Mouse (Mus musculus) forebrain, embryonic 14.5 days (tissue): ENCODE data around the gene Mapk8ip3. TPM values are rescaled to one million over a fixed set of nuclear protein-coding genes. Genes with fewer than 3 reads are reported as not detected.

Experiments used
- ATAC-seq: fragments of 200-750 bp; cut with Nextera tagmentation; 2 replicates; pipeline ENCODE4 v1.8.0; 2017; ENCODE audit warnings: mild to moderate bottlenecking, moderate library complexity
- DNase-seq: peaks from one replicate; pipeline ENCODE4 v3.0.0-alpha.2; 2015; ENCODE audit warnings: low spot score
- H3K27ac ChIP-seq: fragments of 300-500 bp; sonication (generic); 2 replicates; pipeline ENCODE4 v1.5.1; 2014; ENCODE audit warnings: low read depth, mild to moderate bottlenecking, control low read depth, low read length, moderate library complexity
- H3K27me3 ChIP-seq: fragments of 300-500 bp; sonication (generic); replicated peaks from 2 replicates; pipeline ENCODE4 v1.6.1; 2014; ENCODE audit warnings: low read length, control low read depth, mixed read lengths; ENCODE audit not compliant: control insufficient read depth, insufficient read depth
- H3K36me3 ChIP-seq: fragments of 300-500 bp; sonication (generic); 2 replicates; pipeline ENCODE4 v1.6.1; 2014; ENCODE audit warnings: low read length, control low read depth; ENCODE audit not compliant: control insufficient read depth, insufficient read depth
- H3K4me1 ChIP-seq: fragments of 300-500 bp; sonication (generic); 2 replicates; pipeline ENCODE4 v1.6.1; 2014; ENCODE audit warnings: antibody characterized with exemption, low read length, control low read depth; ENCODE audit not compliant: control insufficient read depth, insufficient read depth
- H3K4me2 ChIP-seq: fragments of 300-500 bp; sonication (generic); 2 replicates; pipeline ENCODE4 v1.6.1; 2014; ENCODE audit warnings: mild to moderate bottlenecking, control low read depth, low read length
- H3K4me3 ChIP-seq: fragments of 300-500 bp; sonication (generic); 2 replicates; pipeline ENCODE4 v1.5.1; 2014; ENCODE audit warnings: low read depth, low read length, control low read depth
- H3K9ac ChIP-seq: fragments of 300-500 bp; sonication (generic); 2 replicates; pipeline ENCODE4 v1.6.1; 2014; ENCODE audit warnings: mild to moderate bottlenecking, low read length, control low read depth, moderate library complexity
- H3K9me3 ChIP-seq: fragments of 300-500 bp; sonication (generic); replicated peaks from 2 replicates; pipeline ENCODE4 v1.6.1; 2016; ENCODE audit warnings: low read length, control low read depth, mixed read lengths; ENCODE audit not compliant: control insufficient read depth
- WGBS: fragments of 180-500 bp; shearing (Covaris S2); extraction: QIAGEN DNeasy Blood & Tissue Kit; methylation state at CpG from one replicate; pipeline ENCODE4 v1.1.7; 2014; 5-methylcytosine and 5-hydroxymethylcytosine counted together
- polyA plus RNA-seq: library from polyadenylated mRNA; unstranded; fragments of >200 nt; fragmentation: Nextera tagmentation; extraction: Ambion mirVana; gene quantifications from 2 replicates; pipeline ENCODE4 v1.2.1, GENCODE M21; 2014

Mapk8ip3 gene
- polyA plus RNA-seq, 1 experiment from 2014 or later, result 49.9 TPM

GRCm38 (mm10) chr17:24890151-24891092 is 46.4 kb downstream of the Mapk8ip3 start:
- H3K4me1 ChIP-seq, result peaks cover 21% of the 10 kb centered on the region
- no peak overlapping the region for H3K27ac ChIP-seq
- H3K27me3 ChIP-seq, result no peaks in the 10 kb centered on the region
- peaks cover 54% of the 10 kb centered on the region for H3K36me3 ChIP-seq
- H3K9me3 ChIP-seq, result no peaks in the 10 kb centered on the region
- no peak for ATAC-seq
- no peak overlapping the region for H3K4me2 ChIP-seq
- H3K9ac ChIP-seq, result no peak overlapping the region
- no peak overlapping the region for H3K4me3 ChIP-seq
- no peak for DNase-seq
- 87% methylated on average over 19 of the region's 19 CpGs for WGBS

- WGBS, result 90% methylated on average over 3 of the region's 3 CpGs
- Histone ChIP-seq H3K4me1 (peaks cover 17% of the 10 kb centered on the region), H3K27me3 (no peaks in the 10 kb centered on the region), H3K27ac (no peak overlapping the region), H3K36me3 (peaks cover 62% of the 10 kb centered on the region), H3K4me3 (no peak overlapping the region), H3K9ac (no peak overlapping the region), H3K9me3 (no peaks in the 10 kb centered on the region), H3K4me2 (no peak overlapping the region)
- DNase-seq (no peak), ATAC-seq (no peak)
These were observed 47.9 kb downstream of the Mapk8ip3 start for GRCm38 (mm10) chr17:24888862-24889261.

GRCm38 (mm10) chr17:24887291-24888080 is 49.3 kb downstream of the Mapk8ip3 start:
- WGBS, result 68% methylated on average over 18 of the region's 18 CpGs
- DNase-seq, result no peak
- no peaks in the 10 kb centered on the region for H3K9me3 ChIP-seq
- ATAC-seq, result no peak
- peaks cover 15% of the 10 kb centered on the region for H3K4me1 ChIP-seq
- H3K27ac ChIP-seq, result no peak overlapping the region
- H3K4me2 ChIP-seq, result peak overlapping the region; percentile 92
- no peaks in the 10 kb centered on the region for H3K27me3 ChIP-seq
- H3K9ac ChIP-seq, result peak overlapping the region; percentile 82
- H3K36me3 ChIP-seq, result peaks cover 63% of the 10 kb centered on the region
- peak overlapping the region; percentile 87 for H3K4me3 ChIP-seq

- peaks cover 59% of the 10 kb centered on the region for H3K36me3 ChIP-seq
- peak overlapping the region; percentile 92 for H3K4me2 ChIP-seq
- peak overlapping the region; percentile 82 for H3K9ac ChIP-seq
- peak; percentile 45; the same call in 1 of the 2 replicates for ATAC-seq
- H3K4me1 ChIP-seq, result peaks cover 15% of the 10 kb centered on the region
- DNase-seq, result no peak
- peak overlapping the region; percentile 87 for H3K4me3 ChIP-seq
- peak overlapping the region; percentile 52; the same call in 1 of the 2 replicates for H3K27ac ChIP-seq
- WGBS, result 2% methylated on average over 18 of the region's 18 CpGs
- H3K9me3 ChIP-seq, result no peaks in the 10 kb centered on the region
- no peaks in the 10 kb centered on the region for H3K27me3 ChIP-seq
These were observed 49.9 kb downstream of the Mapk8ip3 start for GRCm38 (mm10) chr17:24886932-24887271.

- H3K36me3 ChIP-seq, result peaks cover 53% of the 10 kb centered on the region
- H3K4me1 ChIP-seq, result peaks cover 15% of the 10 kb centered on the region
- H3K9me3 ChIP-seq, result no peaks in the 10 kb centered on the region
- H3K27me3 ChIP-seq, result no peaks in the 10 kb centered on the region
- peak within 1 kb of the TSS; percentile 82 for H3K9ac ChIP-seq
- under 1% methylated on average over 69 of the region's 69 CpGs for WGBS
- peak within 1 kb of the TSS; percentile 87 for H3K4me3 ChIP-seq
- DNase-seq (peak; percentile 100), ATAC-seq (peak; percentile 98)
- peak within 1 kb of the TSS; percentile 52; the same call in 1 of the 2 replicates for H3K27ac ChIP-seq
- peak within 1 kb of the TSS; percentile 92 for H3K4me2 ChIP-seq
These were observed 50.4 kb downstream of the Mapk8ip3 start, which contains the start of the genes Nubp2 and Spsb3 for GRCm38 (mm10) chr17:24886134-24886931. Nubp2 (minus strand) TSS chr17:24886349. Spsb3 (plus strand) TSS chr17:24886643.

GRCm38 (mm10) chr17:24885356-24886133 is 51.2 kb downstream of the Mapk8ip3 start:
- Histone ChIP-seq H3K9ac (peak overlapping the region; percentile 63), H3K9me3 (no peaks in the 10 kb centered on the region), H3K4me1 (peaks cover 15% of the 10 kb centered on the region), H3K36me3 (peaks cover 45% of the 10 kb centered on the region), H3K4me2 (peak overlapping the region; percentile 84), H3K27me3 (no peaks in the 10 kb centered on the region), H3K27ac (no peak overlapping the region), H3K4me3 (peak overlapping the region; percentile 68)
- DNase-seq (no peak), ATAC-seq (no peak)
- 27% methylated on average over 22 of the region's 22 CpGs for WGBS

GRCm38 (mm10) chr17:24884391-24884790 is 52.4 kb downstream of the Mapk8ip3 start:
- no peaks in the 10 kb centered on the region for H3K9me3 ChIP-seq
- H3K27ac ChIP-seq, result no peak overlapping the region
- DNase-seq (no peak), ATAC-seq (no peak)
- peaks cover 15% of the 10 kb centered on the region for H3K4me1 ChIP-seq
- no peak overlapping the region for H3K9ac ChIP-seq
- H3K27me3 ChIP-seq, result no peaks in the 10 kb centered on the region
- WGBS, result 89% methylated on average over 6 of the region's 6 CpGs
- H3K36me3 ChIP-seq, result peaks cover 34% of the 10 kb centered on the region
- H3K4me2 ChIP-seq, result no peak overlapping the region
- no peak overlapping the region for H3K4me3 ChIP-seq
